18 mouse cellular contexts compared by ENCODE assay signal in genomic region chr14:77291756-77292155, GRCm38 (mm10).
DNase-seq lines count a peak whose midpoint lies in the region; TF ChIP-seq lines count a peak whose summit lies in the region.
"Had no signal": no experiment of that assay in that cellular context is flagged by ENCODE, and none has a peak within 500 bp of the region (broad histone marks: within the 10 kb centered on the region; RNA-seq: fewer than 3 reads in every experiment).

No protein-coding gene starts in this region.

- no peaks in the 10 kb centered on the region for H3K36me3 ChIP-seq in C2C12 (ENCODE audit: control insufficient read depth, insufficient read depth)
- H3K36me3 ChIP-seq: embryonic facial prominence, embryonic 12.5 days; embryonic facial prominence, embryonic 15.5 days; hindbrain, embryonic 12.5 days; hindbrain, embryonic 15.5 days had no signal

- no peak overlapping the region for H3K4me3 ChIP-seq in layer of hippocampus, adult 2 months
- H3K4me3 ChIP-seq in C2C12 (ENCODE audit: insufficient read depth, poor library complexity, severe bottlenecking), result no peak overlapping the region
- H3K4me3 ChIP-seq: embryonic facial prominence, embryonic 12.5 days; embryonic facial prominence, embryonic 15.5 days; hindbrain, embryonic 12.5 days; hindbrain, embryonic 15.5 days had no signal

- no peaks in the 10 kb centered on the region for H3K79me3 ChIP-seq in C2C12 (ENCODE audit: low read depth)

- TF ChIP-seq CTCF in layer of hippocampus, adult 2 months (conservative IDR thresholded peaks at IDR 0.05), result no peak
- TF ChIP-seq CTCF in C2C12 (IDR thresholded peaks at IDR 0.05; ENCODE audit: control insufficient read depth, insufficient read depth, insufficient read length), result no peak

- no peaks in the 10 kb centered on the region for H3K79me2 ChIP-seq in C2C12 (ENCODE audit: control insufficient read depth, insufficient read depth)

- H3K27me3 ChIP-seq in C2C12 (ENCODE audit: control insufficient read depth, insufficient read depth, insufficient read length), result no peaks in the 10 kb centered on the region
- H3K27me3 ChIP-seq: embryonic facial prominence, embryonic 12.5 days; embryonic facial prominence, embryonic 15.5 days; hindbrain, embryonic 12.5 days; hindbrain, embryonic 15.5 days; Patski had no signal

- DNase-seq in layer of hippocampus, adult 2 months (ENCODE audit: low spot score in 2 of 2), result no peak
- no peak for DNase-seq in layer of hippocampus, postnatal 25 days (ENCODE audit: extremely low spot score in 1 of 2, low spot score in 1 of 2)
- DNase-seq in R1 (ENCODE audit: low read depth, low spot score), result peak; percentile 14
- DNase-seq in telencephalon, adult 2 months (ENCODE audit: low read depth, low spot score), result peak; percentile 77
- DNase-seq in spleen, postnatal 14 days (ENCODE audit: low spot score in 2 of 2), result no peak
- DNase-seq: adrenal gland, adult 8-10 months; adrenal gland, postnatal 25 days; cerebellum, adult 18-20 months; cerebellum, adult 9-10 months; cerebellum, postnatal 14 days; forebrain, postnatal 0 days; gastrocnemius, postnatal 10 days had no signal

- no peak overlapping the region for H3ac ChIP-seq in C2C12 (ENCODE audit: control insufficient read depth, insufficient read length, low read depth)

- H3K27ac ChIP-seq in layer of hippocampus, adult 2 months, result peak overlapping the region; percentile 21; the same call in 1 of the 2 replicates
- H3K27ac ChIP-seq: embryonic facial prominence, embryonic 12.5 days; embryonic facial prominence, embryonic 15.5 days; hindbrain, embryonic 12.5 days; hindbrain, embryonic 15.5 days had no signal

TF ChIP-seq in C2C12, 6 proteins besides CTCF, POLR2A, EP300 and RAD21:
- TF ChIP-seq CEBPB (IDR thresholded peaks at IDR 0.05; ENCODE audit: low read depth), result no peak
- TF ChIP-seq USF1 (IDR thresholded peaks at IDR 0.05; ENCODE audit: low read depth), result peak; percentile 44

Comparison
In these comparisons a context has a peak if more than half of its experiments do, and no peak if none do; other contexts are left out.
1. DNase-seq: peak in R1 (single experiment) and telencephalon, adult 2 months (single experiment); none in layer of hippocampus, adult 2 months (0 of 2), layer of hippocampus, postnatal 25 days (0 of 2) and spleen, postnatal 14 days (0 of 2).